Mouse (Mus musculus): ENCODE measurements around the gene Clstn1. TPM values are rescaled to one million over a fixed set of nuclear protein-coding genes. Genes with fewer than 3 reads are reported as not detected.

The Clstn1 gene
- polyA plus RNA-seq, 1 experiment from 2014 or later = 45.7 TPM

DNA sequence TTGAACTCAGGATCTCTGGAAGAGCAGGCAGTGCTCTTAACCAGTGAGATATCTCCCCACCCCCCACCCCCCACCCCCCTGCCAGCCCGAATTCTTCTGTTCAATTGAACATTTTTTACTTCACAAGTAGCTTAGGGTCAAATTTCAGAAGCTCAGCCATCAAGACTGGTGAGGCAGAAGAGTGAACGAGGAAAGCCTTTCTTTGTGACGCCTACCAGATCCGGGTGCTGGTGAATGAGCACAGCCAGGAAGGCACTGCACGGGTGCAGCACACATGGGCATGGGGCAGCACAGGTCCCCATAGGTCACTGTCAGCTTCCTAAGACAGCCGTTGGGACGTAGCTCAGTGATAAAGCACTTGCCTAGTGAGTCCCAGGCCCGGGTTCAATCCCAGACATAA, 33.7 kb downstream of the Clstn1 start:
- Histone ChIP-seq H3K9ac (no peak overlapping the region), H3K4me2 (no peak overlapping the region), H3K27ac (ENCODE audit: low read depth) (no peak overlapping the region), H3K4me1 (ENCODE audit: insufficient read depth) (no peaks in the 10 kb centered on the region), H3K9me3 (ENCODE audit: low read depth, low read length) (peaks cover 2% of the 10 kb centered on the region; the same call in 1 of the 2 replicates), H3K4me3 (ENCODE audit: low read depth, low read length) (no peak overlapping the region), H3K36me3 (ENCODE audit: insufficient read depth) (peaks cover 7% of the 10 kb centered on the region; the same call in 1 of the 2 replicates), H3K27me3 (ENCODE audit: insufficient read depth, low read length) (no peaks in the 10 kb centered on the region)
- no peak for DNase-seq
- 32% methylated on average over 8 of the region's 8 CpGs for WGBS
- TF ChIP-seq CTCF (IDR thresholded peaks at IDR 0.05; ENCODE audit: low read depth) = no peak
- no peak for ATAC-seq (ENCODE audit: insufficient read depth)

DNA sequence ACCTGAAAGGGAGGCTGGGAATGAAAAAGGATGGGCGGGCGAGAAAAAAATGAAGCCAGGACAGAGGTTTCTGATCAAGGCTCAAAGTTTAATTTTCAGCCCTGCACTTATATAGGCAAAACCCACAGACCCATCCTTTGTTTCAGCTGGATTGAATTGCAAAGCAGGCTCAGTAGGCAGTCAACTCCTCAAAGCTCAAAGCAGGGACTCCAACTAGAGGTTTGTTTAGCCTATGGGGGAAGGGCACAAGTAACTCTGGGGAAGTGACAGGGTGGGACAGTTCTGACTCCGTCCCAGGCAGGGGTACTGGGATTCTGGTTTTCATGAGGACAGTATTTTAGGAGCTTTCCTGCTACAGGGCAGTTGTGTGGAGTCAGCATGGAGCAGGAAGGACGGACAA, 35.0 kb downstream of the Clstn1 start:
- Histone ChIP-seq H3K27ac (ENCODE audit: low read depth) (no peak overlapping the region), H3K36me3 (ENCODE audit: insufficient read depth) (0 out of 2 replicates have a peak, but pooled peaks cover 4% of the 10 kb centered on the region), H3K4me3 (ENCODE audit: low read depth, low read length) (no peak overlapping the region), H3K9me3 (ENCODE audit: low read depth, low read length) (no peaks in the 10 kb centered on the region), H3K9ac (no peak overlapping the region), H3K4me2 (no peak overlapping the region), H3K27me3 (ENCODE audit: insufficient read depth, low read length) (no peaks in the 10 kb centered on the region), H3K4me1 (ENCODE audit: insufficient read depth) (no peaks in the 10 kb centered on the region)
- TF ChIP-seq CTCF (IDR thresholded peaks at IDR 0.05; ENCODE audit: low read depth) = no peak
- WGBS = 64% methylated on average over 4 of the region's 4 CpGs
- no peak for ATAC-seq (ENCODE audit: insufficient read depth)
- no peak for DNase-seq

DNA sequence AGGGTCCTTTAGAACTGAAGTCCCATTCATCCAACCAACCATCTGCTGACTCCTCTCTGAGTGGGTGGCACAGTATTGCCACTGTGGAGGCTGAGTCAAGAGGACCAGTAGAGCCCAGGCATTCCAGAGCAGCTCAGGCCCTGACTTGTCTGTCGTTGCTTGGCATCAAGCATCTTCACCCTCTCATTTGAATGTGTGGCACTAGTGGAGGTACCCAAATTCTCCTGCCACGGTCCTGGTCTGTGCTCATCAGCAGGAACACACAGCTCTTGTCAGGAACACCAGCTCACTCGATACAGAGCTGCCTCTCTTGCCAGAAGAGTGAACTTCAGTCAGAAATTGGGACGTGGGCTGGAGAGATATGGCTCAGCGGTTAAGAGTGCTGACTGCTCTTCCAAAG, 37.4 kb downstream of the Clstn1 start:
- DNase-seq (no peak), ATAC-seq (ENCODE audit: insufficient read depth) (no peak)
- Histone ChIP-seq H3K9me3 (ENCODE audit: low read depth, low read length) (no peaks in the 10 kb centered on the region), H3K4me2 (no peak overlapping the region), H3K9ac (no peak overlapping the region), H3K4me1 (ENCODE audit: insufficient read depth) (no peaks in the 10 kb centered on the region), H3K4me3 (ENCODE audit: low read depth, low read length) (no peak overlapping the region), H3K36me3 (ENCODE audit: insufficient read depth) (no peaks in the 10 kb centered on the region), H3K27me3 (ENCODE audit: insufficient read depth, low read length) (no peaks in the 10 kb centered on the region), H3K27ac (ENCODE audit: low read depth) (no peak overlapping the region)
- no peak for TF ChIP-seq CTCF (IDR thresholded peaks at IDR 0.05; ENCODE audit: low read depth)
- WGBS = 73% methylated on average over 5 of the region's 5 CpGs

DNA sequence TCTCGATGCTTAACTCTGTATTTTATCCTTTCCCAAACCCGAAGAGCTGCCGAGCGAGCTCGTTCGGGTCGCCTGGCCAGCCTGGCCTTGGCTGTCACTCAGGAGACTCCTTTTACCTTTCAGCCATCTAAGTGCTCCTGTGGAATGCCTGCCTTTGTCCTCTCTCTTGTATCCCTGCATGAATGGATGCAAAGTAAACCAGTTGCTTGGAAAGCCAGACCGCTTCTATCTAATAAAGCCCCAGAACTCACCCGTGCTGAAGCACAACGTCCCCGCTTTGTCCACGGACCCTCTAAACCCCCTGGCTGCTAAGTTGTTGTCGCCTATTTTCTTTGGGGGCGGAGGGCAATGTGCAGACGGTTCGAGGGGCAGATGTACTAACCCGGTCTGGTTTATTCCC, 40.5 kb downstream of the Clstn1 start:
- Histone ChIP-seq H3K27me3 (ENCODE audit: insufficient read depth, low read length) (no peaks in the 10 kb centered on the region), H3K9me3 (ENCODE audit: low read depth, low read length) (no peaks in the 10 kb centered on the region), H3K9ac (no peak overlapping the region), H3K36me3 (ENCODE audit: insufficient read depth) (peaks cover 23% of the 10 kb centered on the region), H3K27ac (ENCODE audit: low read depth) (no peak overlapping the region), H3K4me3 (ENCODE audit: low read depth, low read length) (no peak overlapping the region), H3K4me1 (ENCODE audit: insufficient read depth) (no peaks in the 10 kb centered on the region), H3K4me2 (no peak overlapping the region)
- 82% methylated on average over 17 of the region's 17 CpGs for WGBS
- no peak for TF ChIP-seq CTCF (IDR thresholded peaks at IDR 0.05; ENCODE audit: low read depth)
- no peak for DNase-seq
- no peak for ATAC-seq (ENCODE audit: insufficient read depth)

DNA sequence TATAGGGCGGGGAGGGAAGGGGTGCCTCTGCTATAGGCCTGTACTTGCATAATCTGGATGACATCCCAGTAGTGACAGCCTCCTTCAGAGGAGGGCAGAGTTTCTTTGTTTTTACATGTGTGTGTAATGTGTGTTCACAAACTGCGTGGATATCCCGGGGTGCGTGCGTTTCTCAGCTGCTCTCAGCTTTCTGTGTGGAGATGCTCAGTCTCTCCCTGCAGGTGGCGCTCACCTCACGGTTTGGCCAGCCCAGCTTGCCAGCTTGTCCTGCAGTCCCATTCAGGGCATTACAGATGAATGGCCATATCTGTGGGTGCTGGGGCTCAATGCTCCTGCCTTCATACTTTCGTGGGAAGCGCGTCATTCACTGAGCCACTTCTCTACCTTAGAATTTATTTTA, 42.1 kb downstream of the Clstn1 start:
- Histone ChIP-seq H3K4me1 (ENCODE audit: insufficient read depth) (no peaks in the 10 kb centered on the region), H3K9ac (no peak overlapping the region), H3K4me2 (no peak overlapping the region), H3K9me3 (ENCODE audit: low read depth, low read length) (no peaks in the 10 kb centered on the region), H3K36me3 (ENCODE audit: insufficient read depth) (peaks cover 36% of the 10 kb centered on the region), H3K27me3 (ENCODE audit: insufficient read depth, low read length) (no peaks in the 10 kb centered on the region), H3K4me3 (ENCODE audit: low read depth, low read length) (no peak overlapping the region), H3K27ac (ENCODE audit: low read depth) (no peak overlapping the region)
- peak; percentile 67 for TF ChIP-seq CTCF (IDR thresholded peaks at IDR 0.05; ENCODE audit: low read depth)
- DNase-seq (peak; percentile 63), ATAC-seq (ENCODE audit: insufficient read depth) (0 out of 2 replicates have a peak, but pooled peaks have one; percentile 38)
- 73% methylated on average over 10 of the region's 10 CpGs for WGBS

DNA sequence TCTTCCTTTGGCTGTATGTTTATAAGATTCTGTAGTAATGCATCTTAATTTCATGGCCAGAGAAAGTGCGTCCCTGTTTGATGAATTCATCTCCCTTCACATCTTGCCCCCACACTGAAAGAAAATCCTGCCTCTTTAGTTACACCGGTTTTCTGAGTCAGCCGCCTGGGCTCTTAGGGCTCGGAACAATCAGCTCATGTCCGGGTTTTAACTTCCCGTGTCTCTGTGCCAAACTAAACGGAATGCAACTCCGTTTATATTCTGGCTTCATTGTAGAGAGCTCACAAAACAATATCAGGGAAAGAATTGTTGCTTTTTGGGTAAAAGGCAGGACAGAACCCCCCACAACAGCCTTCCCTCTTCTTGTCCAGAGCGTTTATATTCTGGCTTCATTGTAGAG, 42.5 kb downstream of the Clstn1 start:
- Histone ChIP-seq H3K36me3 (ENCODE audit: insufficient read depth) (peaks cover 41% of the 10 kb centered on the region), H3K4me2 (no peak overlapping the region), H3K9ac (no peak overlapping the region), H3K27me3 (ENCODE audit: insufficient read depth, low read length) (no peaks in the 10 kb centered on the region), H3K4me1 (ENCODE audit: insufficient read depth) (no peaks in the 10 kb centered on the region), H3K27ac (ENCODE audit: low read depth) (no peak overlapping the region), H3K4me3 (ENCODE audit: low read depth, low read length) (no peak overlapping the region), H3K9me3 (ENCODE audit: low read depth, low read length) (no peaks in the 10 kb centered on the region)
- TF ChIP-seq CTCF (IDR thresholded peaks at IDR 0.05; ENCODE audit: low read depth) = no peak
- WGBS = 68% methylated on average over 9 of the region's 9 CpGs
- DNase-seq = peak; percentile 32
- ATAC-seq (ENCODE audit: insufficient read depth) = no peak

DNA sequence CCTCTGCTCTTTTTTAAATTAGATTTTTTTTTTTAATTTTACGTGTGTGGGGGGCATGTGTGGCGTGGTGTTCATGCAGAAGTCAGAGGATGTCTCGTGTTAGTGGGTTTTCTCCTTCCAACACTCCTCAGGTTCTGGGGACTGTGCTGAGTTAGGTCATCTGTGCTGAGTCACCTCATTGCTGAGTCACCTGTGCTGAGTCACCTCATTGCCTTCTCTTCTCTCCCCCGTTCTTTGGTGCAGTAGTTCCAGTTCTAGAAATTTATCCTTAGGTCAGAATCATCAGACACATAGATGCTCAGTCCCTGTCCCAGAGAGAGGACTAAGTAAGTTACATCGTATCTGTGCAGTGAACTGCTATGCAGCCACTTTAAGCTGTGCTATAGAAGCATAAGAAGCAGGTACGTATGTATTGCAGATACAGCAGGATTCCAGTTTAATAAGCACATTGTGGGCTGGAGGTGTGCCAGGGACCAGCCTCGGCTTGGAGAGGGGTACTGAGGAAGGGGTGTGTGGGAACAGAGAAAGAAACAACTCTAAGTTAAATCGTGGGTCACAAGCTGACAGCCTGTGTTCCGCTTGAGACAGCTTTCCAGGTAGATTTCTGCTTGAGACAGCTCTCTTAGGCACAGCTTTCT, 46.5 kb downstream of the Clstn1 start:
- H3K4me1 ChIP-seq (ENCODE audit: insufficient read depth) = no peaks in the 10 kb centered on the region

More for the DNA sequence above, 46.5 kb downstream of the Clstn1 start:
- H3K9me3 ChIP-seq (ENCODE audit: low read depth, low read length) = no peaks in the 10 kb centered on the region
- ATAC-seq (ENCODE audit: insufficient read depth) (no peak), DNase-seq (no peak)
- H3K36me3 ChIP-seq (ENCODE audit: insufficient read depth) = peaks cover 69% of the 10 kb centered on the region
- no peak overlapping the region for H3K4me2 ChIP-seq
- WGBS = 87% methylated on average over 9 of the region's 9 CpGs
- no peak overlapping the region for H3K9ac ChIP-seq
- no peak overlapping the region for H3K4me3 ChIP-seq (ENCODE audit: low read depth, low read length)
- TF ChIP-seq CTCF (IDR thresholded peaks at IDR 0.05; ENCODE audit: low read depth) = no peak
- no peaks in the 10 kb centered on the region for H3K27me3 ChIP-seq (ENCODE audit: insufficient read depth, low read length)
- H3K27ac ChIP-seq (ENCODE audit: low read depth) = 0 out of 2 replicates have a peak overlapping the region, but pooled peaks have one; percentile 15
